Mouse (Mus musculus) skeletal muscle tissue, adult 2 months (tissue): ENCODE measurements around the gene Sytl2.

Source experiments
- DNase-seq: peaks from one replicate; pipeline ENCODE4 v3.0.0-alpha.2; 2012; ENCODE audit warnings: low read depth, low spot score

The Sytl2 gene

DNA sequence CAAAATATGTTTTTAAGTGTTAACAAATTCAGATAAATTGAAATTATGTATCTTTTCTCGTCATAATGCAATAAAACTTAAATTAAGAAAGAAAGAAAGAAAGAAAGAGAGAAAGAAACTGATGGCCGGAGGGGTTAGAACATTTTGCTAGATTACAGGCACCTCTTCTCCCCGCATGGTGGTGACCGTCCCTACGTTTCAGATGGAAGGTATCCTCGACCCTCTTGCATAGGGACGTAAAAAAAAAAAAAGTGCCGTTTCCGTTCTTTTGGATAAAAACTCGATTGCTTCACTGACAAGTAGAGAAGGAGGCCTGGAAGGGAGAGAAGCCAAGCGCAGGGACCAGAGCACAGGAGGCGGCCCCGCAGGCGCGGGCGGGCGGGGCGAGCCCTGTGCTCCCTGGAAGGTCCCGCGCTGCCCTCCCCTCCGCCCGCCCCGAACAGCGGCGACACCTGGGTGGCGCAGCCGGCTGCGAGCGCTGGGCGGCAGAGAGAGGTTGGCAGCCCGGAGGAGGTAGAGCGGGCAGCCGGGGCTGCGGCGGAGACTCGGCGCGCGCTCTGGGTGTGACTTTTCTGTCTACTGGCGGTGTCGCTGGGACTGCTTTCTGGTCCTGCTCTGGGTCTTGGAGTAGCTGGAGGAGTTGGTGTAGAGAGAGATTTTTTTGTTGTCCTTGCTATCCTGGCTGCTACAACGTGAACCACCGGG is at the start of gene Sytl2:
TSS of gene Sytl2 (plus strand) at position 311 of the 705 bp plus-strand sequence.
- peak; percentile 23 for DNase-seq

DNA sequence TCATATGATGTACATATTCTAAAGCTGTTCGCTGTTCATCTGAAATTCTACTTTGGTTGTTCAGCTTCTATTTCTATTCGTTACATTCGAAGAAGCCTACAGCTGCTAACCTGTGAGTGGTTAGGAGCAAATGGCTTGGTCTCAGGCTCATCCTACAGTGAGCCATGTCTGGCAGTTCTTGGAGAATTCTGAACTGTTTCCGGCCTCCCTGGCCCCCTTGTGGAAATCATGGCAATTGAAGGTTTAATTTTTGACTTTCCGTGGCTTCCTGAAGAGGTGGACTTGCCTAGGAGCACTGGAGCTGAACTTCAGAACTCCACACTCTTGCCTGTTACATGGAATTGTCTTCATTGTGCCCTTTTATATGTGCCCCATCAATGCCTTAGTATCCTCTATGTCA is 49.1 kb upstream of the Sytl2 start:
- DNase-seq = no peak

DNA sequence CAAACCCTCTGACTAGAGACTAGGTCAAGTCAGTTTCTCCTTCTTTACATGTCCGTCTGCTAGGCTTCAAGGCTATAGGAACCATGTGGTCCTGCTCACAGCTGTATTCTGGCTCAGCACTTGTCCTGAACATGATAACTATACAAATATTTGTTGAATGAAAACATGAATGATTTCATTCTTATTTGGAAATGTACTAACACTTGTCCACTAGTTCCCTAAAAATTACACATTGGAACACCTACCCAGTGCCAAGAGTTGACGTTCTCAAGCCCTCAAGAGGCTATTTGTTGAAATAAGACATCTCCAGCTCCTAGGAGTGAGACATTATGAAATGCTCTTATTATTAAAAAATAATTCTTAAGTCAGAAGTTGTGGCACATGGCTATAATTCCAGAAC is 43.4 kb upstream of the Sytl2 start:
- DNase-seq = peak; percentile 78

DNA sequence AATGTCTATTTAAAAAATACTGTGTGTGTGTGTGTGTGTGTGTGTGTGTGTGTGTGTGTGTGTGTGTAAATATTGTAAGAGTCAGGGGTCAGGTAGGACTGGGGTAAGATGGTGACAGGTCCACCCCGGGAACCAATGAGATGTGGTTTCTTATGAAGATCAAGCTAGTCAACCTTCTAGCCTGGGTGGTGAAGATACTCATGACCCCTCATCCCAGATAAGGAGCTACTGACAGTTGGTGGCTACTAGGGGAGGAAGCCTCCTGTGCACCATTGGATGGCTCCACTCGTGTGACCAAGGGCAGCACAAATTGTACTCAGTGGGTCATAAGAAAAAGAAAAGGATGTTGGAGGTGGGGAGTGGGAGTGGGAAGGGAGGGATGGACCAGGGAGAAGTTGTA is 42.2 kb upstream of the Sytl2 start:
- DNase-seq = no peak

DNA sequence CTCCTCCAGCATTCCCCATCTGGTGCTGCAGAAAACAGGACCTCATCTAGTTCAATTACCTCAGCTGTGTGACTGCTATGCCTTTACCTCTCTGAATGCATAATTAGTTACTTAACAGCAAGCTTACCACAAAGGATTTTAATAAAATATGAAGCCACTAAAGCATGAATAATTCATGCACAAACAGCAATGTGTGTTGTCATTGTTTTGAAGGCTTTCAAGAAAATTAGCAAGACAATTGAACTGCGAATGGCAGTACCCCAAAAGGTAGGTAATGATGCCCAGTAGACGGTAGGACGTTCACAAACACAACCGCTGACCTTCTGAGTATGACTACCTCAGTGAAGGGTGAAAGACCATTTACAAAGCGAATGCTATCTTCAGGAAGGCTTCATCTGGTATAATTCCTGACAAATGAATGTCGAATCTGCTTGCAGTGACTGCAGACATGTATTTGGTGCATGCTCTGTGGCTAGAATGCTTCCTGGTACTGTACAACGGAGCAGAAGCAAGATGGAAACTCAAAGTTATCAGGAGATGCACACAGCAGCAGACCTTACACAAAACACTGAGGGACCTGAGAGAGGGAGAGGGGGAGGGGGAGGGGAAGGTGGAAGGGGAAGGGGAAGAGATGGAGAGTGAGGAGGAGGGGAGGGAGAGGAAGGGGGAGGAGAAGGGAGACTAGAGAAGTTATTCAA is 40.0 kb upstream of the Sytl2 start:
- no peak for DNase-seq

DNA sequence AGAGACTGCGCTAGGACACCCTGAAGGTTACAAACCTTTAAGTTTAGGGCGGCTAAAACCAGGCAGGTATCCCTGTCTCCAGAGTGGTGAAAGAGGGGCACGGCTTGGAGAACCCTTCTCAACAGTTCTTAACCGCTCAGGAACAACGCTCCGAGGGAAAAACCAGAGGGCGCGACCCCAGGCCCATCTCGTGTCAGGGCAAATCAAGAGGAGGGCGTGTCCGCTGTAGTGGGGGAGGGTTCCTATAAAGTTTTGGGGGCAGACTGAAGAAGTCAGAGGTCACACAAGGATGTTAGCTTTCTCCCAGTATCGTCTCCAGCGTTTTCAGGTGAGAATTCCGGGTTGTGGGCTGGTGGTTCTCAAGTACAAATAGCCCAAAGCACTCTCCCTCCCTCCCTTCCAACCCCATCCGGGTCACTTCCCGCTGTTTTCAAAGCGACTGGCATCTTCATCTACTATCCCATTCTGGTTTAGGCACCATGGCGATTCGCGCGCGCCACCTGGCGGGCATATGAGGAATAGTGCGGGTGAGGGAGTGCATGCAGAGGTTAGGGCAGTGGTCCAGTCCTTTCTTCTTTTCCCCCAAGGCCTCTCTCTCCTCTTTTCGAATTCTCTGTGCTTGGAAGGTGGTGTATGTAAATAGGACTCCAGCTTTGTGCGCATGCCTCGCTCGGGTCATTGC is 36.6 kb upstream of the Sytl2 start, which contains the start of gene Ccdc83:
TSS of gene Ccdc83 (minus strand) at position 489 of the 682 bp plus-strand sequence.
- peak; percentile 78 for DNase-seq

DNA sequence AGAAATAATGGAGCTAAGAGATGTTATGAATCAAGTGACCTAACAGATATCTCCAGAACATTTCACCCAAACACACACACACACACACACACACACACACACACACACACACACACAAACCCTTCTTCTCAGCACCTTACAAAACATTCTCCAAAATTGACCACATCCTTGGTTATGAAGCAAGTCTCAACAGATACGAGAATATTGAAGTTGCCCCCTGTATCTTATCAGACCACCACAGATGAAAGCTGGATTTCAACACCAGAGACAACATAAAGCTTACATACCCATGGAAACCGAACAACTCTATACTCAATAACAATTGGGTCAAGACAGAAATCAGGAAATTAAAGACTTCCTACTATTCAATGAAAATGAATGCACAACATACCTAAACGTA is 31.9 kb upstream of the Sytl2 start:
- no peak for DNase-seq

DNA sequence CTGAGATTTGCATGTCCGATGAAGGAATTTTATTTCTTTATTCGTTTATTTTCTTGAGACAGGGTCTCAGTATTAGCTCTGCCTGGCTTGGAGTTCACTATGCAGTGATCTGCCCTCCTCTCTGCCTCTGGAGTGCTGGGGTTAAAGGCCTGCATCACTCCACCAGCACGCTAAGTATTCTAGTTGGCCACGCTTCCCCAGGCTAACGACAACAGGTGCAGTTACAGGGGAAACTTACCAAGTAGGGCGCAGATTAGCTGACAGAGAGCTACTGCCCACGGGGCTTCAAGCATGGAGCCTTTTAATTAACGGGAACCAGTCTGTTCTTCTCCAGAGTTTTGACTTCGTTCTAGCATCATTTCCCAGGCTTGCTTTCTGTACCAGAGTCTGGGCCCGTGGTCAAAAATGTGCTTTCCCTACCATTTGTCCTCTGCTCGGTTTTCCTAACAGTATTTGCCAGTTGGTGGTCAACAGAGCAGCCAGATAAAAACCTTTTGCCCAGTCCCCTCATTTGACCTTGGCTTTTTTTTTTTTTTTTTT is 27.4 kb upstream of the Sytl2 start:
- DNase-seq = peak; percentile 67

DNA sequence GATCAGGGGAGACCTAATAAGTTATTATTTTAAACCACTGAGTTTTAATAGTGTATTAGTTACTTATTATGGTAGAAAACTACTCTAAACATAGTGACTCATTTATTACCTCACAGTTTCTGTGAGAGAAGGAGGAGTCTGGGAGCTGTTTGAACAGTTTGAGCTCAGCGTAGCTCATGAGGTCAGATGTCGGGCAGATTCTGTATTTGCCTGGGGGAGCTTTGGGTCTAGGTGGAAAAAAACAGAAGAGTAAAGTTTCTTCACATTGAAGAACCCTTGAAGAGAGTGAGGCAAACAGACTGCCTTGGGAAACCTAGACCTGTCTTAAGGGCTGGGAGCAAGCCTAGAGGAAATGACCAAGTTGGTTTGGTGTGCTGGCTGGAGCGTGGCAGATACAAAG is 24.8 kb upstream of the Sytl2 start:
- DNase-seq = no peak

DNA sequence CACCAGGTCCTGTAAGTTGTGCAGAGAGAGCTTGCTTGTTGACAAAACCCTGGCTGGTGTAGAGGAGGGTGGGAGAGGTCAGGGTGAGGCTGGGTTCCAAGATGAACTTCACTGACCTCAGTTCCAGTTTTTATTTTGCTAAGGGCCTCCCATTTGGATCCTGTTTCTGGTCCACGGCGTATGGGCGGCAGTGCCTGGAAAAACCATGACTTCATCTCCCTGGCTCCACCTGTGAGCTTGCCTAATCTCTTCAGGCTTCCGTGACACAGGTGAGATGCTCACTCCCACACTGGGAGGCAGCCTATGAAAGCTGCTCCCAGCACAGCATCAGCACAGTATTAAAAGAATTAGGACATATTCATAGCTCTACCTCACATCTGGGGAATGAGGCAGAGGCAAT is 24.3 kb upstream of the Sytl2 start:
- peak; percentile 39 for DNase-seq

DNA sequence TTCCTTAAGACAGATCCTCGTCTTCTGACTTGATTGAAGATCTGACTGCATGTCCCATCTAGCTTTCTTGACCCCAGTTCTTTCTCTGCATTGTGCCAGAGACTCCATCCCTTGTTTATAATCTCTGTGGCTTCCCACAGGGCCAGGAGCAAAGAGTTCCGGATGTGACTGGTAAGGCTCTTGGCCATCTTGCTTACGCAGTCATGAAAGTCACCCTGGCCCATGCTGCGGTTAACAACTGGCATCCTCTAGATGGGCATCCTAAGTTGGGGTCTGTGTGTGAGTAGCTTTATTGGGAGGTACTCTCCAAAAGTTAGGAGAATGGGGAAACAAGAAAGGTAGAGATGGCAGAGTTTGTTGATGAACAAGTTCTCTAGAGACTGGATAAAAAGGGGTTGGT is 22.9 kb upstream of the Sytl2 start:
- DNase-seq = no peak

DNA sequence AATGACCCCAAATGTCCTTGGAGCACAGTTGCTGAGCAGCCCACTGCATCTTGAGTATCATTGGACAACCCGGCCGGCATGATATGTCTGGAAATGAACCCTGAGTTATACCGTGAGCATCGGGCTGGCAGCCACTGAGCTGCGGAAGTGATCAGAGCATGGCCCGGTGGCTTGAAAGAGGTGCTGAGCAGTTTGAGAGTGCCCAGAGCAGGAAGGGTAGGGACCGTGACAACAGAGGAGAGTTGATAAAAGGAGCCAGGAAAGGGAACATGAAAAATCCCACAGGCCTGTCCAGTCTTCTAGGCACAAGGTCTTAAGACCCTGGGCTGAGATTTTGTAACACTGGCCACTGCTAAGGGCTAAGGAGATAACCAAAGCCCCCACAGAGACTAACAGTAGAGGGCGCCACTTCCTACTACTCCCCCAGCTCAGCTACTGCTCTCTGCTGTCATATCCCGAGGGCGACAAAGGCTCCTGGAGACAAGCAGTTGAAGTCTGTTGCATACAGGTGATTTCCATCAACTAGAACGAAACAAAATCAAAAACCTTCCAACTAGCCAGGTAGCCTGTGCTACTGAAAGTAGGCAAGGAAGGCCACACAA is 21.7 kb upstream of the Sytl2 start:
- DNase-seq = peak; percentile 48

DNA sequence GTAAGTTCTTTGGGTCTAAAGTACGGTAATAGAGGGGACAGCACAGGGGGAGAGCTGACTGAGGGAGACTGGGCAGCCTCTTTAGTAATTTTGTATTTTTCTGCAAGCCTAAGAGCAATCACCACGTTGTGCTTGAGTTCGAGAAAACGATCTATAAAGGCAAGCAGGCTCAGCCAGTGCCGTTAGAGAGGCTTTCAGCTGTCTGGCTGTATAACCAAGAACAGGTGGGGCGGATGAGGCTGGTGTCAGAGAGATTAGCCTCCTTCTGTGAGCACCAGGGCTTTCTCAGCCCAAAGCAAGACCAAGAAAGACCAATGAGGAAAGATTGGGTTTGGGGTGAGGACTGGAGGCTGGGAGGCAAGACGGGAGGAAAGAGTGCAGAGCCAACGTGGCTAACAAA is 21.2 kb upstream of the Sytl2 start:
- no peak for DNase-seq

DNA sequence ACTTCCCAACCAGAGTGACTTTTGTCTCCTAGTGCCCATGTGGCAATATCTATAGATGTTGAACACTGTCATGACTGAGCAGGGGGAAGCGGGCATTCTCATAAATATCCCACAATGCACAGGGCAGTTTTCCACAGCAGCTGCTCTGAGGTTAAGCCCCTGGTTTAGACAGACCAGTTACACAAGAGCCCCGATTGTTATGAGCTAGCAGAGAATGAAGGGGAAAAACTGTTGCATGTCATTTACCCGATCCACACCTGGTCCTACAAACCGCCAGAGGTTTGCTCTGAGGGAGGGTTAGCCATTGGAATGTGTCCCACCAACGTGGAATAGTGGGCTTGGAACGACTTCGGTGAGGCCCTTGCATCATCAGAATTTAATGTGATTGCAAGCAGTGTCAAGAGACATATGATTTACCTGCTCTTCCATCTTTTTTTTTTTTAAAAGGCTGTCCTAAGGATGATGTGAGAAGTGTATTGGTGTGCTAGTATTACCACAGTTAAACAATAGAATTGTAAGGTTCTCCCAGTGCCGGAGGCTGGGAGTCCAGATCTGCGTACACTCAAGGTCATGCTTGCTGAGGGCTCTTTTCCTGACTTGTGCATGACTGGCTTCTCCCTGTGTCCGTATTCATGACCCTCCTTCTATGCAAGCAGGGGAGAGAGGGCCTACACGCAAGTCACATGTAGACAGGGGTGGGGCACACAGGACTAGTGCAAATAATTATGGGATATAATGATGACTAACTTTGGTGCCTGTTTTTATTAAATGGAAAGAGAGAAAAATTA is 20.1 kb upstream of the Sytl2 start:
- no peak for DNase-seq

DNA sequence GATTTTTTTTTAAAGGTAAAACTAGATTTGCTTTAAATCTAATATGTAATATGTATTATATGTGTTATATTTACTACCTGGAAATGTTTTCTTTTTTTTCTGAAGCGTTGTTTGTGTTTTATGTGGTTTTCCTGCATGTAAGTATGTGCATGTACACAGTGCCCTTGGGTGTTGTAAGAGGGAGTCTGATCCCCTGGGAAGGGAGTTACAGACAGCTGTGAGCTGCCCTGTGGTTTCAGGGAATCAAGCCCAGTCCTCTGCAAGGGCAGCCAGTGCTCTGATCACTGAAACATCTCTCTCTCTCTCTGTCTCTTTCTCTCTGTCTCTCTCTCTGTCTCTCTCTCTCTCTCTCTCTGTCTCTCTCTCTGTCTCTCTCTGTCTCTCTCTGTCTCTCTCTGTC is 19.3 kb upstream of the Sytl2 start:
- no peak for DNase-seq

DNA sequence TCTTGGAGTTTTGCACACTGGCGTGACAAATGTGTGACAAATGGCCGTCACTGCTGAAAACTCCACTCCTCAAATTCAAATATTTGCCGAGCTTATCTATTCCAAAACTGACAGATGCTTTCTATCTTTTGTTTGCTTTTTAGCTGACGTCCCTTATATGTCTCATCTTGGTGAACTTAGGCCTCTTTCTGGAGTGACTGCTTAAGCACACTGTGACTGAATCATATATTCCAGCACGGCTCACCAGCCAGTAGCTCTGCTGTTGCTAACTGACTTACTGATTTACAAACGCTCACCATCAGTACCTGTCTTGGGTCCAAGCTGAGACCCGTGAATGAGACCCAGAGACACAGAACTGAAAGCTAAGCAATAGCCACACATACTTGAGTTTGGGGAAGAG is 17.3 kb upstream of the Sytl2 start:
- no peak for DNase-seq

DNA sequence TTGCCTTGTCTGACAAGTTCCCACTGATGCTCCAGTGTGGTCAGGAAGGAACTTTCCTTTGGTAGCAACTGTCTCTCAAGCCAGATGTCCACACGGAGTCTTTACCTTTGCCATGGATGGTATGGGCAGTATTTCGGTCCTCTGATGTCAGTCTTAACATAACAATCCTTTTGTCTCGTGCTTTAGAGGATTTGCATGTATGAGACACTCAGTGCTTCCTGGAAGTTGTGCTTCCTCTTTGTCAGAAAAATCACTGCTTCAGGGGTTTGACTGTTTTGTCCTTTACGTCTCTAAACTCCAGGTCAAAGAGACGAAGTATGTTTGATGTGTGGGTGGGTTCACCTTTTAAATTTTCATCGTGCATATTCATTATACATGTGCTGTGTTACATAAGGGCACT is 10.2 kb upstream of the Sytl2 start:
- no peak for DNase-seq

DNA sequence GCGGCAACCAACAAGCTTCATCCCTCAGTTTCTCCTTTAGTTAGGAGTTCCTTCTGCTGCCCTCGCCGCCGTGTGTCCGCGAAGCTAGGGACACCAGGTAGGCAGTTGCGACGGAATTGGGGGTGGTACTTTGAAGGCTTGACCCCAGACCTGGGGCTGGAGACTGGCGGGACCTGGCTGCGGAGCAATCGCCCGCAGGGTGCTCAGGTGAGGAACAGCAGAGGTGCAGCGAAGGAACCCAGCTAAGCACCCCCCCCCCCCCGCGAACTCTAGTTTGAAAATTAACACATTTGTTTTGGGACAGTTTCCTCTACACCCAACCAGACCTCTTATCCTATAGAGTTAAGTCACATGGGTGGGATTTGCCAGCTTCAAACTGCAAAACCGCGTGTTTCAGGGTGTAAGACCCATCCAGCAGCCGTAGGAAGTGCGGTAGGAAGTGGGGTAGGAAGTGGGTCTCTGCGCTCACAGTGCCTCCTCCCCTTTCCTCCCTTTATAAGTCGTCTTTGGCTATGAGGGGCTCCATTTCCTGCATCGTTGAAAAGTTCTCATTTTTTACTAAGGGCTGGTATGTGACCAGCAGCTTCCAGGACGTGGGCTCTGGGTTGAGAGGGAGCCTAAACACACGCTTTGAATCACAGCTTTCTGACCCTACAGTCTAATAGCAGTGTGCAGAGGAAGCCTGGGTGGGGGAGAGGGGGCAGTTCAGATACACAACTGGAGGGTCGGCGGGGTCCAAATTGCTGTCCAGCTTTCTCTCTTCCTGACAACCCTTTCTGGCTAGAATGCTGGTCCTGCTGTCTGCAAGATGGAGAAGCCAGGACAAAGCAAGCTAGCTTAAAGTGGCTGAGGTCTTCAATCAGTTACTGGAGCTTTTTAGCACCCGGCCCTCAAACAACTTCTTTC is 848 bp downstream of the Sytl2 start:
- no peak for DNase-seq

DNA sequence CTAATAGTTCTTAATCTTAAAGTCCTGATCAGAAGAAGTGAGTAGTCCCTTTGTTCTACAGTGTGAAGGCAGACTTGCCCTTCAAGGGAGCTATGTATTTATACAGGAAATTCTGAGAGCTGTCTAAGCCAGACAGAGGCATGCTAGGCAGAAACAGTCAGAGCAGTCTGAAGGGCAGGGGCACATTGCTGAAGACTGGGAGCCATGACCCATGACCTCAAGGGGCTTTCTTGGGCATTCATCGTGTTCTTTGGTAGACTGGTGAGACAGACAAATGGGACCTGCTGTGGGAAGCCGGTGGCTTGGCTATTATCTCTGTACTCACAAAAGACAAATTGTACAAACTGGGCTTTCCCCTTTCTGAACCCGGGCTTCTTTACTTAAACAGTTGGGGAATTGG is 4.0 kb downstream of the Sytl2 start:
- no peak for DNase-seq

DNA sequence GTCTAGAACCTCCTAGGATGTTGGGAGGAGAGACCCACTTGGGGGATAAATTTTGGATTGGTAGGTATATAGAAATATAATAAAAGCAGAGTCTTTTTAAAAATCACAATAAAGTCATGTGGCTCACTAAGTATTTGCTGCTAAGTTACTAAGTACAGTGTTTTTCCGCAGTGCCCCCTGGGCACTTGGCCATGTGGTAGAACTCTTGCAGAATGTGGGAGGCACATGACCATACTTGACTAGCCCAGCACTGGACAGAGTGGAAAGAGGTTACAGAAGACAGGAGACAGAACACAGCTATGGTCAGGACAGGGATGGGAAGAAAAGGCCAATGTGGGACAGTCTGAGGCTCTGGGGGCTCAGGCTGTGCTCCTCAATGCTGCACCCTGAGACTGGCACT is 4.9 kb downstream of the Sytl2 start:
- DNase-seq = no peak
